Mouse (Mus musculus) skeletal muscle tissue, adult 2 months (tissue): ENCODE results near the gene Aff4.

ENCODE experiments used
- DNase-seq: peaks from one replicate; pipeline ENCODE4 v3.0.0-alpha.2; 2012; ENCODE audit warnings: low read depth, low spot score

The Aff4 gene

DNA sequence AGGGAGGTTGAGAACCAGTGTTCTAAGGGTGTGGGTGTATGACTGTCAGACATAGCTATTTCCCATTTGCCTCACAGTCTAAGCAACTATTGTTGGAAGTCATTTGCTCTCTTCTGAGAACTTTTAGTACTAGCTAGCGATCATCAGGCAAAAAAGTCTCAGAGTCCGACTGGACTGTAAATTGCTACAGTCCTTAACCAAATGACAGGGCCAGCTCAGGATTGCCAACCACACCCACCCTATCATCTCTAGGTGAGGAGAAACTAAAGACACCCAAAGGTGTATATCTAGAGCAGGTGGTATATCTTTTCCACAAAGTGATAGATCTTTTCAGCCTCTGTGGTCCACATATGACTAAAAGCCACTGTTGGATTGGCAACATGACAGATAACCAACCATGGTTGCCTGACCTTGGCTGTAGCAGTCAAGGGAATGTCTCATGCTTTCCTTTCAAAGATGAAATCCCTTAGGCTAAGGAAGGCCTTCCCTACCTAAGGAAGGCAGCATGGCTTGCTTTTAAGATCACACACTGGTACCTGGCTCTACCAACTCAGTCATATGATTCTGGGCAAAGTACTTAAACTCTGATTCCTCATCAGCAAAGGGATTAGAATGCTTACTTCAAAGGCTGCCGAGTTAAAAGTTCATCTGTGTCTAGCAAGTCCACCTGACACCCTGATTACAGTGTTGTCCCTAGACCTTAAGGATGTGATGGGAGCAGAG lies 77.5 kb downstream of the Aff4 start:
- DNase-seq, result no peak

DNA sequence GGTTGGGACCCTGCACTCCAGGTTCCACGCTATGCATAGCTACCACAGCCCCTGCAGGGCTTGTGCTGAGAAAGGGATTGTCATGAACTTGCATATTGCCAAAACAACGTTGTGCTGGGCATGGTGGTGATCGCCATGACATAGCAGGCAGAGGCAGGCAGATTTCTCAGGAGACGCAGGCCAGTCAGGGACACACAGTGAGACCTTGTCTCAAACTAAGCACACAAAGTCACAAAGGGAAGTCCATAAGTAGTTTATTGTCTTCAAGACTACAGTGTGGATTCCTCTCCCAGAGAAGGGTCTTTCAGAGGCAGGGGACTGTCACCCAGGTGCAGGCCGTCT lies 78.1 kb downstream of the Aff4 start:
- no peak for DNase-seq

DNA sequence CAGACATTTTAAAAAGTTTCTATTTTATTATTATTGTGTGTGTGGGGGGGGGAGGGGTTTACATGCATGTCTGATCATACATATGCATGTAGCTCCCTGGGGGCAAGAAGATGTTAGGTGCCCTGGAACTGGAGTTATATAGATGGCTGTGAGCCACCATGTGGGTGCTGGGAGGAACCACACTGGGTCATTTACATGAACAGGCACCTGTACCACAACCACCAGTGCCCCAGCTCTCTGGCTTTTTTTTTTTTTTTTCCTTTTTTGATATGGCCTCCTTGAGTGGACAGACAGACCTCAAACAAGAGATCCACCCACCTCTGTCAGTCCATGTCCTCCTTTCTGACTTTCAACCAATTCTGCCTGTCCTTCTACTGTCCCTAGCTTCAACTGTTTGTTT lies 78.5 kb downstream of the Aff4 start:
- no peak for DNase-seq

DNA sequence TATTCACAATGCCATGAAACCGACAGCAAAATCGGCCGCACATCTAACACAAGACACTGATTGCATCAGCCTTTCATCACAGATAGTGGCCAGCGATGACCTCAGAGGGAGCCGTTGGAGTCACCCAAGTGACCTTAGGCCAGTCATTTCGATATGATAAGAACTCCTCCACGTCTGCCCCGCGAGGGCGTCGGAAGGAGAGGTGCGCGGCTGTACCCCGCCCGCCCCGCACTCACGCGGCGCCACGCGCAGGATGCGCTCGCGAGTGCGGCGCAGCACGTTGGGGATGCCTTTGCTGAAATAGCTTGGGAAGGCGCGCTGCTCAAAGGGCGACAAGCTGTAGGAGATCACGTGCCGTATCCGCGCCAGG lies 79.7 kb downstream of the Aff4 start:
- peak; percentile 38 for DNase-seq

DNA sequence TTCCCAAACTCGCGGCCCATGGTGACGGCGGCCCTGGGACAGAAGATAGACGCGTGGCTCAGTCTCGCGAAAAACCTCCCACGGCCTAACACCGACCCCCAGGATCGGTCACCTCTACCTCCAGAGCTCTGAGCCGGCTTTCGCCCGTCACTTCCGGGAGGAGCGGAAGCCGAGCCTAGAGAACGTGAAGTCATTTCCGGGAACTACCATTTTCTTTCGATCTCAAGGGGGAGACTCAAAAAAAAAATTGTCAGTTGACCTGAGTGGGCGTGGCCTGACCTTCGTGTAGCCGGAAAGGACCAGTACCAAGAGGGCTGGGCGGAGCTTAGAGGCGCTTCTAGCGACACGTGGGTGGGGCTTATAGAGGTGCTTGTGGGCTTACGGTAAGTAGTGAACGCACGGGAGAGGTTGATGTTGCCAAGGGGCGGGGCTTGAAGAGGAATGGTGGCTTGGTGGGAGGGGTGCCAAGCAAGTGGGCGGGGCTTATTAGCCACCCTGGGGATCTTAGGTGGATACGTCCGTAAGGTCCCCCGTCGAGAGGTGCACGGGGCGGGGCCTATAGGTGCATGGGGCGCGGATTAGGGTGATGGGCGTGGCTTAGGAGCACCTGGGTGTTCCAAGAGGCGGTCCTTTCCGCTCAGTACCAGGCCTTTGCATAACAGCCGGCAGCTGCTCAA lies 80.2 kb downstream of the Aff4 start, which contains the start of the genes Uqcrq and Gdf9:
Uqcrq (minus strand) TSS at position 162 of the 677 bp plus-strand sequence.
Gdf9 (plus strand) TSS at position 354 of the 677 bp plus-strand sequence.
- peak; percentile 100 for DNase-seq

DNA sequence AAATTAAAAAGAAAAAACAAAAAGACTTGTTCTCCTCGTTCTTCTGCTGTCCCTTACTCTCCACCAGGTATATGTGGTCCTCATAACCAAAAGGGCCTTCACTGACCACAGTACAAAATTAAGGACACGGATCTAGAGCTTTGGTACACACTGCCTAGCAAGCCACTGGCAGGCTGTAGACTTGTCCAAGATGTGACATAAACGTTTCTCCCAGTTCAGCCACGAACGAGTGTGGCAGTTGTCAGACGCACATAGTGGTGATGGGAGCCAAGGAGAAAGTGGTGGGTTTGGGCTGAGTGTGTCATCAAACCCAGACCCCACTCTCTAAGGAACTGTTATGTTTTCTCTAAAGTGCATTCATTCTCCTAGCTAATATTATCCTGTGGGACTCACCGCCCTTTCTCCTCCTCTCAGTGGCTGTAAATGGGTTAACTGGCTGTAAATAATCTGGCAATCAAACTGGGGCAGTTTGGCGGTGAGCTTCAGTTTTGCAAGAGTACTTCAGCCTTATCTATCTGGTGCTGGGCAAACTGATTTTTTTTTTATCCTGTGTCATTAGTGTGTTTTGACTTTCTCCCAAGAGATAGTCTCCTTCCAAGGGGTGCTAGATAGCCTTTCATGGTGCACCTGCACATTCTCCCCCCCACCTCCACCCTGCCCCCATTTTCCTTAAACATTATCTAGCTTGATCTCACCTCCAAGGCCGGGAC lies 80.9 kb downstream of the Aff4 start:
- DNase-seq, result no peak

DNA sequence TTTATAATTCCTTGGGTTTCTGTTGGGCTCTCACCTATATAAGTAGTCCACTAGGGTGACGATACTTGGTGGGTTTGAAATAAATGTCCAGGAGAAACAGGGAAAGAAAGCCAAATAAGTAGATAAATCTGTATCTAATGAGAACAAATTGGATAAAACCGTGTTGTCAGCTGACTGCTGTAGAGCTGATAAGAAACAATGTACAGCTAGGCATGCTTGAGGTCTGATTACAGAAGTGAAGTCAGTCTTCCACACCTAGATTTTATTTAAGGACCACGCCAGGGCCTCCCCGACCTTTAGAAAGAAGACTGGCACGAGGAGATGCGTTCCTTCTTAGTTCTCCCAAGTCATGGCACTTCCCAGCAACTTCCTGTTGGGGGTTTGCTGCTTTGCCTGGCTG lies 82.4 kb downstream of the Aff4 start:
- DNase-seq, result no peak

DNA sequence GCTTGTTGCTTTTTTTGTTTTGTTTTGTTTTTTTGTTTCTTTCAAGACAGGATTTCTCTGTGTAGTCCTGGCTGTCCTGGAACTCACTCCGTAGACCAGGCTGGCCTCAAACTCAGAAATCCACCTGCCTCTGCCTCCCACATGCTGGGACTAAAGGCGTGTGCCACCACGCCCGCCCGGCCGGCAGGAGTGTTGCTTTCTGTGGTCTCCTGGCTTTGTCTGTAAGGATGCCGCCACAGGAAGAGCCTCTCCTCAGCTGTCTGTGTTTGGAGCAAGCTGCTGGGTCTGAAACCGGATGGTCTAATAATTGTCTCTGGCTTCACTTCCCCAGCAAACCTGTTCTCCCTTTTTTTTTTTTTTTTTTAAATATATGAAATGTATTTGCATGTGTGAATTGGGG lies 84.9 kb downstream of the Aff4 start:
- DNase-seq, result no peak

DNA sequence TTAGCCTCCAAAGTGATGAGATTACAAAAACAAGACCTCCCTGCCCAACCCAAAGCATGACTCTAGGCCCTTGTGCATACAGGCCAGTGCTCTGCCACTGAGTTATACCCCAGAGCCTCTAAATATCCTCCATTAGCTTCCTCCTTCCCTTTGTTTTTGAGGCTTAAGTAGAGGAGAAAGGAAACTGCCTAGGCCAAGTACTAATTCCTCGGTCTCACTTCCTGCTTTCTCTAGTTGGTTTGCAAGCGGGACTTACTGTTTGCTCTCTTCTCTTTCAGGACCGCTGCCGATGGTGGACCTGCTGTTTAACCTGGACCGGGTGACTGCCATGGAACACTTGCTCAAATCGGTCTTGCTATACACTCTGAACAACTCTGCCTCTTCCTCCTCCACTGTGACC lies 85.7 kb downstream of the Aff4 start:
- no peak for DNase-seq

DNA sequence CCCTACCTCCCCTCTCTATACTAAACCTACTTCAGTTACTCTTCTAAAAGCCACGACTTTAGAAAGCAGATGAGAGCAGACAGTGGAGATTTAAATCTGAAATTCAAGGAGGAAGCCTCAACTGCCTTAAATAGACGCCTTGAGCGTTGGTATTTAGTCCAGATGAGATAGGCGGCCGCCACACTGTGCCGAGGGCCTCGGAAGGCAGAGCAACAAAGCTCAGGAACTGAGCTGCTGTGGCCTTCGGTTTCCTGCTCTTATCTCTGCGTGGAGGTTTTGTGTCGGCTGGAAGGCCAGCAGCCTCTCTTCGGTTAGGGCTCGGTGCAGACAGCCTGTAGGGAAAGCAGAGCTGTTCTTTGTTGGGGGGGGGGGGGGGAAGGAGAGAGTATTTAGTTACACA lies 91.3 kb downstream of the Aff4 start:
- no peak for DNase-seq

DNA sequence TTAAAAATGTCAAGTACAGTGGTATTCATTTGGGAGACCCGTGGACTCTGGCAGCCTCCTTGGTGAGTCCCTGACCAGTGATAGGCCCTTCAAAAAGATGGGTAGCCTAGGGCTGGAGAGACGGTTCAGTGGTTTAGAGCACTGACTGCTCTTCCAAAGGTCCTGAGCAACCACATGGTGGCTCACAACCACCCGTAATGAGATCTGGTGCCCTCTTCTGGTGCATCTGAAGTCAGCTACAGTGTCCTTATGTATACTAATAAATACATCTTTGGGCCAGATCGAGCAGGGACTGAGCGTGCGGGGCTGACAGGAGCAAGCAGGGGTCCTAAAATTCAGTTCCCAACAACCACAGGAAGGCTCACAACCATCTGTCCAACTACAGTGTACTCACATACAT lies 93.2 kb downstream of the Aff4 start:
- DNase-seq, result no peak

DNA sequence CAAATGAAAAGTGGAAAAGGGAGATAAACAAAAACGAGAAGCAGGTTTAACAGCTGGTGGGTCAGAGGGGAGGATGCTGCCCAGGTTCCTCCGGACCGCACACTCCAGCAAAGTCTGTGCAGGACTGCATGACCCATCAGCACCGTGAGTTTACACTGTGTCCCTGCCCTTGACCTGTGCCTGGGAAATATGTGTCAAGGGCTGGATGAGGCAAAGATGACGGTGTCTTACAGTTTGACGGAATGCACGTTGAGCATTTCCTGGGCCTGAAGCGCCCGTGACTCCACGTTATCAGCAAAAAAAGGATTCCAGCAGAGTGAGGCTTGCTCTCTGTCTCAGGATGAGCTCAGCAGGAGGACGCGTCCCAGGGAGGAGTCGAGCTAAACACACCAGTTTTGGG lies 94.9 kb downstream of the Aff4 start:
- DNase-seq, result no peak

DNA sequence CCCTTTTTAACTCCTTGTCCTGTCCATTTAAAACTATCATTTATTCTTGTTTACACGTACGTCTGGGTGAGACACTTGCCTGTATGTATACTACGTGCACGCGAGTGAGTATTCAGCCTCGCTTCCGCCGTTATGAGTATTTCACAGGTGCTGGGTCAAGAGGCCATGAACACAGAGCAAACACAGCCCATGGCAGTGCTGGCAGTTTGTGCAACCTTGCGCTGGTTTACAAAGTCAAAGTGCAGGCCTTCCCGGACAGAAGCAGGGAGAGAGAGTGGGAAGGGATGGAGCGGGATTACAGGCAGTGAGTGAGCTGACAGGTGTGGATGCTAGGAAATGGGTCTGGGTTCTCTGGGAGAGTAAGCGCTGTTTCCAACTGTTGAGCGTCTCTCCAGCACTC lies 95.5 kb downstream of the Aff4 start:
- DNase-seq, result no peak

DNA sequence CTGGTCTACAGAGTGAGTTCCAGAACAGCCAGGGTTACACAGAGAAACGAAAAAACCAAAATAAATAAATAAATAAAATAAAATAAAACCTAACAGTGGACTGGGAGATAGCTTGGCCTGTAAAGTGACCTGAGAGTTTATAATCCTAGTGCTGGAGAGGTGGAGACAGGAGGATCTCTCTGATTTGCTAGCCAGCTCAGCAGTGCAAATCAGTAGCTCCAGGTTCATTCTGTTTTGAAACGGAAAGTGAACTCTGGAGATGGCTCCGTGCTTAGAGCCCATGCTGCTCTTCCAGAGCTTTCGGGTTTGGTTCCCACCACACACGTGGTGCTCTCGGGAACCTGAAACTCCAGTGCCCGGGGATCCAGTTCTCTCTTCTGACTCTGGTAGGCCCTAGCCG lies 97.4 kb downstream of the Aff4 start:
- DNase-seq, result no peak

DNA sequence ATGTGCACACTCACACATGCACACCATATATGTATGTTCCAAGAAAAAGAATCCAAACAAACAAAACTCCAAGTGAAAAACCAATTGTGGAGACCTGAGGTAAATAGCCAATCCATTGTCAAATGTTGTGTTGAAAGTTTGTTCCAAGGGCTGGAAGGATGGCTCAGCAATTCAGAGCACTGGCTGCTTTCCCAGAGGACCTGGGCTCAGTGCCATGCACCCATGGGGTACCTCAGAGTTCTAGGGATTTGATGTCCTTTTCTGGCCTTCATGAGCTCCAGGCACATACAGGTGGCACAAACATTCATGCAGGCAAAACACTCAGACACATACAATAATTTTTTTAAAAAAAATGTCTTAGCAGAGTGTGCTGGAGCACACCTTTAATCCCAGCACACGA lies 97.9 kb downstream of the Aff4 start:
- DNase-seq, result no peak

DNA sequence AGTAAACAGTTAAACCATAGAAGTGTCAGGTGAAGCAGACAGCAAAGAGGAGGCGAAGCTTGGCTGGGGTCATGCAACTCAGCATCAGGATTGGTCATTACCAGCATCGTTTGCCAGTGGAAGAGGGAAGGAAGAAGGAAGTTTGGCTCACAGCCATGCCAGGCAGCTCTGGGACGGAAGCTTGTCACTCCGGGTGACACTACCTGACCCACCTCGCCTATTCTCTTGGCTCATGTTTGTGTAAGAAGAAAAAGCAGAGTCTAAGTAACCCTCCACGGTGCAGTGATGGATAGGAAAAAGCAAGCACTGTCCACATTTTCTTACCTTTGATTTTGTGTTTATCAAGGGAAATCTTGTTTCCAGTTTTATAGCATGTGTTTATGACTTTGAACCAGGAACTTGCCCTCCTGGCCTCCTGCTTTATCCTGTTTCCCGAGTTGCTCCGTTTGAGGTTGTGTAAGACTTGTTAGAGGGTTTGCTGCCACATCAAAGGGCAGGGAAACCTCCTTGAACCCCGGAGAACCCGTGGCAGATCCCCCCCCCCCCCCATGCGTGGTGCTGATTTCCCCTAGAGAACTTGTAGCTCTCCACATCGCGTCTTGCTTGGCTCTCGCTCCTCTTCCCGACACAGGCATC lies 99.6 kb downstream of the Aff4 start:
- no peak for DNase-seq

DNA sequence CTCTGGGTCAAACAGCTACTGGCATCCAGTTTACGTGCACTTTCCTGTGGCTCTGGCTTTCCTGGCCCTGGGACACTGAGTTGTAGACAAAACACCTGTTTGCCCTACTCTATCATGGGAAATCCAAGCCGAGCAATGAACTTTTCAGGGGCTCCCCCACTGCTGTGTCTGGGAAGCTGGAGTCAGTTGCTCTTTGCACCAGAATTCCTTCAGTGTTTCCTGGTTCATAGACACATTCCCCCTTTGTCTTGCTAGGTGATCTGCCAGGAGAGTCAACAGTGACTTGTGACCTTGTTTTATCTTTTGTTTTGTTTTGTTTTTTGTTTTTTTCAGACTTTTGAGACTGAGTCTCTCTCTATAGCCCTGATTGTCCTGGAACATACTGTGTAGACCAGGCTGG lies 100.7 kb downstream of the Aff4 start:
- DNase-seq, result no peak

DNA sequence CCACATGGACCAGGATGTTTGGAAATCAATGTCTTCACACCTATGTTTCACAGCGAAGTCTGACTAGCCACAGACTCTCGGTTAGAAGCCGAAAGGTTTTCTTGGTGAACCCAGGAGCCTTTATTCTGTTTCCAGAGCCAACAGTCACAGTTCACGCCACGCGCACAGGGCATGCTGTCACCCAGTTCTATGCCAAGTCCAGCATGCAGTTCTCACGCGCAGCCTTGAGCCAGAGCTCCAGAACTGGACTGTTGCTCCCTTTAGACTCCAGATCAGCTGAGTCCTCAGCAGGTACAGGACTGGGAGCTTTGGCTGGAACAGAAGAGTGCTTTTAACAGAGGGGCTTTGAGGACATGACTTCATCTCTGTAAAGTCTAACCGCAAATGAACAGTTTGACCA lies 101.8 kb downstream of the Aff4 start:
- no peak for DNase-seq

DNA sequence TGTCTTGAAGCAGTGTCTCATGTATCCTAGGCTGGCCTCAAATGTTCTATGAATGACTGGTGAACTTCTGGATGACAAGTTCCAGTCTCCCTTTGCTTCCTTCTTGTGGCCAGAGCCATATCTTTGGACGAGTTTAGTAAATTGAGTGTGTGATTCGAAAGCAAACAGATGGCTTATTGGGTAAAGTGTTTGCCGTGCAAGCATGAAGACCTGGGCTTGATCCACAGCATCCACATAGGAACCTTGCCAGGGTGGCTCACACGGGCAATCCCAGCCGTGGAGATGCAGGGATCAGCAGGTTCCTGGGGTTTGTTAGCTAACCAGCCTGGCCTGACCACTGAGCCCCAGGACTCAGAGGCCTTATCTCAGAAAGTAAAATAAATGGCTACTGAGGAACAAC lies 102.4 kb downstream of the Aff4 start:
- no peak for DNase-seq

DNA sequence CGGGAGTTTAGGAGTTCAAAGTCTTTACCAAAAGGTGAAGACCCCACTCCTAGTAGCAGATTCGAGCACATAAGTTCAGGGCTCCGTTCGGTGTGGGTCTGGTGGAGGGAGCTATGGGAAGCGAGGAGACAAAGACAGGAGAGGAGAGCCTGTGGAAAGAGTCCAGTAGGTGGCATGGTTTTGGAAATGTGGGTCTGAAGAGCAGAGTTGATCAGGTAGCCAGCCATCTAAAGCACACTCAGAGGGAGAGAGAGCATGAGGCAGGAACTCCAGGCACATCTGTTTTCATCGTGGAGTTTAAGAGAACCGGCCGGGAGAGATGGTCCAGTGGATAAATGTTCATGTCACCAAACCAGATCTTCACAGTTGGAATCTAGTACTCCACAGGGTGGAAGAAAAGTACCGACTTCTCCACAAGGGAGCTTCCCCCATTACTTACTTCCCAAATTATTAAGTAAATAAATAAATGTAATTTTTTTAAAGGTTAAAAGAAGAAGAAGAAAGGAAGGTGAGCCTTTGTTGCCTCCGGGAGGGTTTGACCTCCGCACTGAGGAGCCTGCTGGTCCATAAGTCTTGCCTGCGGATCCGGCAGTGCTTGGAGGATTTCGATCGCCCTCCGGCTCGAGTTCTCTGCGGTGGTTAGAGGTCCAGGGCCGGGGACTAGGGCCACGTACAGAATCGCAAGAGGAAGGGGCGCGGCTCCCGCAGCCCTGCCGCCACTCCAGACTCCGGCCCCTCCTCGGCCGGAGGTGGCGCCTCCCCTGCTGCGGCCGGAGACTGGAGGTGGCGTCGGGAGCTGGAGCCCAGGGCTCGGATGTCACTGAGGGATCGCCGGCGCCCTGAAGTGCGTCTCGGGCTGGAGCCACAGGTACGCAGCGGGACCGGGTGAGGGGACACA lies 106.1 kb downstream of the Aff4 start, which contains the start of the genes Gm10447 and Shroom1:
Gm10447 (minus strand) TSS at position 637 of the 898 bp plus-strand sequence.
Shroom1 (plus strand) TSS at position 732 of the 898 bp plus-strand sequence.
- DNase-seq, result no peak

DNA sequence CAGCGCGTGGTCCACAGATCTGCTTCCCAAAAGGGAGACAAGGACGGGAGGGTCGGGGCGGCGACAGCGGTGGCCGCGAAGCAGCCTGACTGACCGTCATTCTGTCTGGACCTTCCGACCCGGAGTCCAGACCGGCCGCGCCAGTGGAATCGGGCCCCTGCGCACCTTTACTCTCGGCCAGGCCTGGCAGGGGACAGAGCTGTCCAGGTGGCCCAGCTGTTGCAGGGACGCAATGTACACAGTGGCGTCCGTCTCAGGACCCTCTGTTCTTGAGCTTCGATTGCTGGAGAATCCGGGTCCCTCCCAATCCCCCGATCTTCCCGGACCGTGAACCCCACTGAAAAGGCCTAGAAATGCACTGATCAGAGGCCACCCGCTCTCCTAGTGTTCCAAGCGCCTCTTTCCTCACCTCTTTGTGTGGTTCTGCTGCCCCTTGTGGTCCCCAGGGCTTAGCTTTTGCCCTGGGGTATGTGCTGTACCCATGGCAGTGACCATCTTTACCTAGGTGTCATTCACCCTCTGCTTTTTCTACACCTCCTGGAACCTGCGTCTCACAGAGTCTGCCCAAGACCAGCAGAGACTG lies 106.8 kb downstream of the Aff4 start:
- no peak for DNase-seq
